Mouse (Mus musculus) megakaryocyte, embryonic 14.5 days (primary cell): Measurements from ENCODE around the gene Tshz2. TPM values are rescaled to one million over a fixed set of nuclear protein-coding genes. Genes with fewer than 3 reads are reported as not detected.
"Not testable (repeated sequence)": the region's sequence is repeated elsewhere in the genome, so short reads cannot be mapped to it uniquely, and the experiment has no call there.

Experiments
- H3K27me3 ChIP-seq: replicated peaks from 2 replicates; pipeline ENCODE3; 2012; ENCODE audit warnings: inconsistent platforms
- H3K36me3 ChIP-seq: replicated peaks from 2 replicates; pipeline ENCODE3; 2012; ENCODE audit warnings: low read length, inconsistent platforms, mixed read lengths
- H3K4me1 ChIP-seq: 2 replicates; pipeline ENCODE4 v1.6.1; 2012; ENCODE audit warnings: inconsistent platforms
- H3K4me3 ChIP-seq: replicated peaks from 2 replicates; pipeline ENCODE3; 2012; ENCODE audit warnings: moderate library complexity, mild to moderate bottlenecking, inconsistent platforms
- H3K9me3 ChIP-seq: 2 replicates; pipeline ENCODE4 v1.6.1; 2012; ENCODE audit warnings: inconsistent platforms
- FLI1 ChIP-seq: IDR thresholded peaks from 2 replicates; pipeline ENCODE4 v1.6.1; 2012; ENCODE audit warnings: low read length, inconsistent platforms, mixed read lengths
- GATA1 ChIP-seq: IDR thresholded peaks from 3 replicates; pipeline ENCODE4 v1.6.1; 2012; ENCODE audit warnings: mixed read lengths, low read length, inconsistent platforms, borderline replicate concordance
- polyA plus RNA-seq: library from polyadenylated mRNA; stranded (reverse); fragments of >175 nt; gene quantifications from 2 replicates; pipeline ENCODE4 v1.2.3, GENCODE M21; 2012; ENCODE audit warnings: low replicate concordance; ENCODE audit not compliant: insufficient read depth

The Tshz2 gene
- polyA plus RNA-seq, 1 experiment: not detected

- H3K27me3 ChIP-seq: no peaks in the 10 kb centered on the region
- no peak overlapping the region for H3K4me3 ChIP-seq
- TF ChIP-seq FLI1: no peak
- no peak for TF ChIP-seq GATA1
- peaks cover 38% of the 10 kb centered on the region for H3K9me3 ChIP-seq
- H3K4me1 ChIP-seq: no peaks in the 10 kb centered on the region
- H3K36me3 ChIP-seq: no peaks in the 10 kb centered on the region
These were observed 210.7 kb downstream of the Tshz2 start for GRCm38 (mm10) chr2:169843553-169843952.

GRCm38 (mm10) chr2:169849077-169849476, 216.3 kb downstream of the Tshz2 start:
- TF ChIP-seq FLI1 (no peak), GATA1 (no peak)
- Histone ChIP-seq H3K9me3 (peaks cover 14% of the 10 kb centered on the region; the same call in 1 of the 2 replicates), H3K4me3 (peak overlapping the region; percentile 7), H3K36me3 (no peaks in the 10 kb centered on the region), H3K27me3 (no peaks in the 10 kb centered on the region), H3K4me1 (no peaks in the 10 kb centered on the region)

- H3K4me1 ChIP-seq: no peaks in the 10 kb centered on the region
- TF ChIP-seq GATA1 (no peak), FLI1 (no peak)
- H3K9me3 ChIP-seq: peaks cover 18% of the 10 kb centered on the region; the same call in 1 of the 2 replicates
- no peaks in the 10 kb centered on the region for H3K36me3 ChIP-seq
- H3K4me3 ChIP-seq: no peak overlapping the region
- H3K27me3 ChIP-seq: no peaks in the 10 kb centered on the region
These were observed 216.7 kb downstream of the Tshz2 start for GRCm38 (mm10) chr2:169849541-169849940.

- H3K4me3 ChIP-seq: no peak overlapping the region
- no peaks in the 10 kb centered on the region for H3K4me1 ChIP-seq
- TF ChIP-seq FLI1: no peak
- TF ChIP-seq GATA1: no peak
- no peaks in the 10 kb centered on the region for H3K36me3 ChIP-seq
- H3K27me3 ChIP-seq: no peaks in the 10 kb centered on the region
- peaks cover 16% of the 10 kb centered on the region; the same call in 1 of the 2 replicates for H3K9me3 ChIP-seq
These were observed 218.8 kb downstream of the Tshz2 start for GRCm38 (mm10) chr2:169851606-169852005.

GRCm38 (mm10) chr2:169854491-169854890, 221.7 kb downstream of the Tshz2 start:
- no peaks in the 10 kb centered on the region for H3K27me3 ChIP-seq
- no peaks in the 10 kb centered on the region for H3K4me1 ChIP-seq
- H3K9me3 ChIP-seq: peaks cover 25% of the 10 kb centered on the region; the same call in 1 of the 2 replicates
- TF ChIP-seq GATA1: no peak
- no peak overlapping the region for H3K4me3 ChIP-seq
- H3K36me3 ChIP-seq: no peaks in the 10 kb centered on the region

GRCm38 (mm10) chr2:169857041-169857440, 224.2 kb downstream of the Tshz2 start:
- peaks cover 21% of the 10 kb centered on the region; the same call in 1 of the 2 replicates for H3K9me3 ChIP-seq
- not testable (repeated sequence) for H3K4me1 ChIP-seq, H3K4me3 ChIP-seq, H3K36me3 ChIP-seq, H3K27me3 ChIP-seq

- H3K4me3 ChIP-seq: no peak overlapping the region
- peaks cover 24% of the 10 kb centered on the region; the same call in 1 of the 2 replicates for H3K9me3 ChIP-seq
- no peaks in the 10 kb centered on the region for H3K36me3 ChIP-seq
These were observed 226.5 kb downstream of the Tshz2 start for GRCm38 (mm10) chr2:169859078-169859855.

GRCm38 (mm10) chr2:169860895-169861294, 228.1 kb downstream of the Tshz2 start:
- no peaks in the 10 kb centered on the region for H3K4me1 ChIP-seq
- H3K9me3 ChIP-seq: peaks cover 19% of the 10 kb centered on the region; the same call in 1 of the 2 replicates
- H3K36me3 ChIP-seq: no peaks in the 10 kb centered on the region
- H3K27me3 ChIP-seq: no peaks in the 10 kb centered on the region
- no peak overlapping the region for H3K4me3 ChIP-seq
- no peak for TF ChIP-seq GATA1
- no peak for TF ChIP-seq FLI1

More at GRCm38 (mm10) chr2:169859078-169859855, 226.5 kb downstream of the Tshz2 start:
- Histone ChIP-seq H3K27me3 (no peaks in the 10 kb centered on the region), H3K4me1 (no peaks in the 10 kb centered on the region)
- TF ChIP-seq GATA1: no peak
- no peak for TF ChIP-seq FLI1

- TF ChIP-seq FLI1: no peak
- no peak for TF ChIP-seq GATA1
- H3K4me3 ChIP-seq: no peak overlapping the region
- H3K4me1 ChIP-seq: no peaks in the 10 kb centered on the region
- H3K9me3 ChIP-seq: peaks cover 11% of the 10 kb centered on the region; the same call in 1 of the 2 replicates
- H3K27me3 ChIP-seq: no peaks in the 10 kb centered on the region
- H3K36me3 ChIP-seq: no peaks in the 10 kb centered on the region
These were observed 229.9 kb downstream of the Tshz2 start for GRCm38 (mm10) chr2:169862701-169863100.

GRCm38 (mm10) chr2:169869468-169869867, 236.7 kb downstream of the Tshz2 start:
- TF ChIP-seq FLI1 (no peak), GATA1 (no peak)
- Histone ChIP-seq H3K4me1 (no peaks in the 10 kb centered on the region), H3K9me3 (peaks cover 4% of the 10 kb centered on the region; the same call in 1 of the 2 replicates), H3K27me3 (no peaks in the 10 kb centered on the region), H3K4me3 (no peak overlapping the region), H3K36me3 (no peaks in the 10 kb centered on the region)
